Mouse (Mus musculus) bone marrow, adult 2 months (tissue): ENCODE measurements around the gene Smok3b. TPM values are rescaled to one million over a fixed set of nuclear protein-coding genes. Genes with fewer than 3 reads are reported as not detected.
"Not testable (repeated sequence)": the region's sequence is repeated elsewhere in the genome, so short reads cannot be mapped to it uniquely, and the experiment has no call there.

Experiments
- H3K27ac ChIP-seq: fragments of 200-500 bp; 2 replicates; pipeline ENCODE4 v1.5.1; 2012; ENCODE audit warnings: low read depth, mild to moderate bottlenecking, control low read depth, inconsistent platforms, low read length; ENCODE audit not compliant: control insufficient read depth, poor library complexity, insufficient read depth
- H3K4me1 ChIP-seq: fragments of 200-500 bp; 2 replicates; pipeline ENCODE4 v1.6.1; 2011; ENCODE audit warnings: low read length; ENCODE audit not compliant: control insufficient read depth, insufficient read depth
- H3K4me3 ChIP-seq: fragments of 200-500 bp; replicated peaks from 2 replicates; pipeline ENCODE3; 2011; ENCODE audit warnings: mild to moderate bottlenecking, low read depth, low read length, control low read depth; ENCODE audit not compliant: control insufficient read depth
- CTCF ChIP-seq: fragments of 200-500 bp; IDR thresholded peaks from 2 replicates; pipeline ENCODE4 v1.5.1; 2011; ENCODE audit warnings: low read length, control low read depth; ENCODE audit not compliant: control insufficient read depth, insufficient read depth
- POLR2A ChIP-seq: fragments of 200-500 bp; IDR thresholded peaks from 2 replicates; pipeline ENCODE4 v1.6.1; 2011; ENCODE audit warnings: low read depth, mild to moderate bottlenecking, control low read depth, low read length, borderline replicate concordance; ENCODE audit not compliant: control insufficient read depth
- WGBS: fragments of 180-500 bp; shearing (Covaris S2); methylation state at CpG from one replicate; pipeline ENCODE4 v1.1.7; 2018; 5-methylcytosine and 5-hydroxymethylcytosine counted together
- polyA plus RNA-seq: library from polyadenylated mRNA; stranded (reverse); fragments of >200 nt; gene quantifications from 2 replicates; pipeline ENCODE4 v1.2.4, GENCODE M21; 2011; ENCODE audit warnings: low replicate concordance; ENCODE audit not compliant: missing spikeins, insufficient read depth, insufficient read length

Gene Smok3b
- polyA plus RNA-seq, result not detected in 2 replicates

GRCm38 (mm10) chr5:138020961-138021479 lies at the start of gene Smok3b, which contains the start of gene Smok3a:
Gene Smok3b (plus strand): TSS chr5:138021429.
Gene Smok3a (plus strand): TSS chr5:138021261.
- H3K4me3 ChIP-seq, H3K4me1 ChIP-seq, H3K27ac ChIP-seq: not testable (repeated sequence)
- WGBS, result 82% methylated on average over 4 of the region's 7 CpGs

- TF ChIP-seq CTCF (no peak), POLR2A (no peak)
- 53% methylated on average over 2 of the region's 2 CpGs for WGBS
- no peaks in the 10 kb centered on the region for H3K4me1 ChIP-seq
- no peak overlapping the region for H3K4me3 ChIP-seq
- no peak overlapping the region for H3K27ac ChIP-seq
These were observed 48.1 kb upstream of the Smok3b start for GRCm38 (mm10) chr5:137973161-137973560.

- TF ChIP-seq POLR2A (no peak), CTCF (no peak)
- H3K4me1 ChIP-seq, result no peaks in the 10 kb centered on the region
- H3K27ac ChIP-seq, result no peak overlapping the region
- 53% methylated on average over 3 of the region's 3 CpGs for WGBS
- no peak overlapping the region for H3K4me3 ChIP-seq
These were observed 47.5 kb upstream of the Smok3b start for GRCm38 (mm10) chr5:137973738-137974137.

GRCm38 (mm10) chr5:137974724-137975123 lies 46.5 kb upstream of the Smok3b start:
- H3K27ac ChIP-seq, result no peak overlapping the region
- no peaks in the 10 kb centered on the region for H3K4me1 ChIP-seq
- H3K4me3 ChIP-seq, result no peak overlapping the region
- WGBS, result 47% methylated on average over 3 of the region's 3 CpGs
- no peak for TF ChIP-seq CTCF
- no peak for TF ChIP-seq POLR2A

- no peak overlapping the region for H3K27ac ChIP-seq
- 44% methylated on average over 1 of the region's 1 CpGs for WGBS
- TF ChIP-seq CTCF, result no peak
- TF ChIP-seq POLR2A, result no peak
- no peaks in the 10 kb centered on the region for H3K4me1 ChIP-seq
- H3K4me3 ChIP-seq, result no peak overlapping the region
These were observed 45.8 kb upstream of the Smok3b start for GRCm38 (mm10) chr5:137975434-137975833.

GRCm38 (mm10) chr5:137977291-137977690 lies 43.9 kb upstream of the Smok3b start:
- no peak for TF ChIP-seq CTCF
- Histone ChIP-seq H3K27ac (no peak overlapping the region), H3K4me3 (no peak overlapping the region), H3K4me1 (no peaks in the 10 kb centered on the region)
- WGBS, result 32% methylated on average over 1 of the region's 1 CpGs

- Histone ChIP-seq H3K4me3 (no peak overlapping the region), H3K4me1 (no peaks in the 10 kb centered on the region), H3K27ac (no peak overlapping the region)
- WGBS, result 67% methylated on average over 2 of the region's 2 CpGs
- no peak for TF ChIP-seq CTCF
- TF ChIP-seq POLR2A, result no peak
These were observed 42.1 kb upstream of the Smok3b start for GRCm38 (mm10) chr5:137979081-137979480.

GRCm38 (mm10) chr5:137981300-137981699 lies 39.9 kb upstream of the Smok3b start, which contains the start of gene Azgp1:
Gene Azgp1 (plus strand): TSS chr5:137981520.
- TF ChIP-seq CTCF (no peak), POLR2A (no peak)
- 28% methylated on average over 4 of the region's 4 CpGs for WGBS
- H3K27ac ChIP-seq, result no peak within 1 kb of the TSS
- no peaks in the 10 kb centered on the region for H3K4me1 ChIP-seq
- no peak within 1 kb of the TSS for H3K4me3 ChIP-seq

GRCm38 (mm10) chr5:137986351-137986750 lies 34.9 kb upstream of the Smok3b start:
- no peak overlapping the region for H3K27ac ChIP-seq
- TF ChIP-seq CTCF, result no peak
- no peak for TF ChIP-seq POLR2A
- H3K4me3 ChIP-seq, result no peak overlapping the region
- H3K4me1 ChIP-seq, result no peaks in the 10 kb centered on the region
- WGBS, result 63% methylated on average over 1 of the region's 1 CpGs
